Mouse (Mus musculus): ENCODE data around the gene Notch4. TPM values are rescaled to one million over a fixed set of nuclear protein-coding genes. Genes with fewer than 3 reads are reported as not detected.

Gene Notch4
- polyA plus RNA-seq, 1 experiment from 2014 or later = 1.4 TPM

GRCm38 (mm10) chr17:34604061-34604508 lies 40.0 kb downstream of the Notch4 start, which contains the start of gene Agpat1:
TSS of gene Agpat1 (plus strand) at chr17:34604262.
- no peaks in the 10 kb centered on the region for H3K27me3 ChIP-seq (replicated peaks; ENCODE audit: control insufficient read depth, insufficient read depth, low read length)
- WGBS = under 1% methylated on average over 32 of the region's 35 CpGs
- H3K9me3 ChIP-seq (ENCODE audit: control insufficient read depth) = no peaks in the 10 kb centered on the region
- H3K36me3 ChIP-seq (ENCODE audit: control insufficient read depth, insufficient read depth) = peaks cover 26% of the 10 kb centered on the region; the same call in 1 of the 2 replicates
- H3K9ac ChIP-seq (ENCODE audit: low read depth, low read length) = peak within 1 kb of the TSS; percentile 85
- H3K4me1 ChIP-seq (replicated peaks; ENCODE audit: control insufficient read depth, insufficient read depth, low read length) = peaks cover 7% of the 10 kb centered on the region; the same call in 1 of the 2 replicates
- H3K4me2 ChIP-seq (replicated peaks; ENCODE audit: low read depth) = peak within 1 kb of the TSS; percentile 91
- peak within 1 kb of the TSS; percentile 79 for H3K4me3 ChIP-seq (ENCODE audit: low read depth, low read length)
- no peak for TF ChIP-seq CTCF (IDR thresholded peaks at IDR 0.05; ENCODE audit: low read depth)
- ATAC-seq = peak; percentile 86
- peak within 1 kb of the TSS; percentile 91 for H3K27ac ChIP-seq (ENCODE audit: low read depth, low read length)

GRCm38 (mm10) chr17:34604511-34605237 lies 40.6 kb downstream of the Notch4 start:
- Histone ChIP-seq H3K4me3 (ENCODE audit: low read depth, low read length) (peak overlapping the region; percentile 79), H3K27ac (ENCODE audit: low read depth, low read length) (peak overlapping the region; percentile 91), H3K9ac (ENCODE audit: low read depth, low read length) (peak overlapping the region; percentile 85), H3K36me3 (ENCODE audit: control insufficient read depth, insufficient read depth) (peaks cover 26% of the 10 kb centered on the region; the same call in 1 of the 2 replicates), H3K4me2 (replicated peaks; ENCODE audit: low read depth) (peak overlapping the region; percentile 91), H3K4me1 (replicated peaks; ENCODE audit: control insufficient read depth, insufficient read depth, low read length) (0 out of 2 replicates have a peak, but pooled peaks cover 7% of the 10 kb centered on the region), H3K9me3 (ENCODE audit: control insufficient read depth) (no peaks in the 10 kb centered on the region), H3K27me3 (replicated peaks; ENCODE audit: control insufficient read depth, insufficient read depth, low read length) (no peaks in the 10 kb centered on the region)
- no peak for TF ChIP-seq CTCF (IDR thresholded peaks at IDR 0.05; ENCODE audit: low read depth)
- ATAC-seq = no peak
- WGBS = 9% methylated on average over 24 of the region's 24 CpGs

DNA sequence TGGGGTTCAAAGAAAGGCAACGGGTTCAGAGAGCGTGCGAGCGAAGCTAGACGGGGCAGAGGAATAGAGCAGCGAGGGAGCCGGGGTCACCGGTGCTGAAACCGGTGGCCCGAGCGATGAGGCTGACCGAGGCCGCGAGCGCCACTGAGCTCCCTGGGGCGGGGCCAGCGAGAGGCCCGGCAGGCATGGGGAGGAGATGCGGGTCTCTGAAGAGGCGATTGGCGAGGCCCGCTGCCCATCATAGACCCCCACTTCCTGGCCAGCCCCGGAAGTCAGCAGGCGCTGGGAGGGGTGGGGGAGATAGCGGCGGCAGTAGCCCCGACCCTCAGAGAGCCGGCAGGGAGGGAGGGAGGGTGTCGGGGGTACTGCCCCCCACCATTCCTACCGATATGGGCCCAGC lies 41.5 kb downstream of the Notch4 start:
- under 1% methylated on average over 26 of the region's 30 CpGs for WGBS
- no peaks in the 10 kb centered on the region for H3K9me3 ChIP-seq (ENCODE audit: control insufficient read depth)
- H3K36me3 ChIP-seq (ENCODE audit: control insufficient read depth, insufficient read depth) = peaks cover 26% of the 10 kb centered on the region; the same call in 1 of the 2 replicates
- H3K4me2 ChIP-seq (replicated peaks; ENCODE audit: low read depth) = peak overlapping the region; percentile 91
- H3K4me1 ChIP-seq (replicated peaks; ENCODE audit: control insufficient read depth, insufficient read depth, low read length) = 0 out of 2 replicates have a peak, but pooled peaks cover 7% of the 10 kb centered on the region
- peak overlapping the region; percentile 91 for H3K27ac ChIP-seq (ENCODE audit: low read depth, low read length)
- H3K27me3 ChIP-seq (replicated peaks; ENCODE audit: control insufficient read depth, insufficient read depth, low read length) = no peaks in the 10 kb centered on the region
- ATAC-seq = peak; percentile 8; the same call in 1 of the 2 replicates
- no peak for TF ChIP-seq CTCF (IDR thresholded peaks at IDR 0.05; ENCODE audit: low read depth)
- peak overlapping the region; percentile 79 for H3K4me3 ChIP-seq (ENCODE audit: low read depth, low read length)
- H3K9ac ChIP-seq (ENCODE audit: low read depth, low read length) = peak overlapping the region; percentile 85

GRCm38 (mm10) chr17:34606186-34607039 lies 42.3 kb downstream of the Notch4 start:
- Histone ChIP-seq H3K9me3 (ENCODE audit: control insufficient read depth) (no peaks in the 10 kb centered on the region), H3K27me3 (replicated peaks; ENCODE audit: control insufficient read depth, insufficient read depth, low read length) (no peaks in the 10 kb centered on the region), H3K4me3 (ENCODE audit: low read depth, low read length) (peak overlapping the region; percentile 79), H3K4me2 (replicated peaks; ENCODE audit: low read depth) (peak overlapping the region; percentile 91), H3K36me3 (ENCODE audit: control insufficient read depth, insufficient read depth) (peaks cover 31% of the 10 kb centered on the region), H3K27ac (ENCODE audit: low read depth, low read length) (peak overlapping the region; percentile 91), H3K9ac (ENCODE audit: low read depth, low read length) (peak overlapping the region; percentile 85), H3K4me1 (replicated peaks; ENCODE audit: control insufficient read depth, insufficient read depth, low read length) (0 out of 2 replicates have a peak, but pooled peaks cover 7% of the 10 kb centered on the region)
- TF ChIP-seq CTCF (IDR thresholded peaks at IDR 0.05; ENCODE audit: low read depth) = no peak
- WGBS = 5% methylated on average over 32 of the region's 32 CpGs
- no peak for ATAC-seq

DNA sequence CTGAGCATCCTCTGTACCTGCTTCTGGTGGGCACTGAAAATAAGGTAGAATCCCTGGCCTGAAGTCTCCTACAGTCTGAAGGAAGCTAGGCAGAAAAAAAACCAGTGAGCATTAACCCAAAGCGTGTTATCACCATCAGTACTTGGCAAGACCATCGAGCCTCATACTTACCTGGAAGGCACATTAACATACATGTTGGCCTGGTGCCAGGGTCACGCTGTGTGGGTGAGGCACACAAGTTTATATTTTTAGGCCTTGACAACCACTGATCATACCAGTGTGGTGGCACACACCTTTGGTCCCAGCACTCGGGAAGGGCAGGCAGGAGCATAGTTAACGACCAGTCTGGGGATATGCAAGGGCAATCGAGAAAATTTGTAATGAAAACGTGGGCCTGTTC lies 43.9 kb downstream of the Notch4 start:
- TF ChIP-seq CTCF (IDR thresholded peaks at IDR 0.05; ENCODE audit: low read depth) = no peak
- Histone ChIP-seq H3K4me3 (ENCODE audit: low read depth, low read length) (no peak overlapping the region), H3K27me3 (replicated peaks; ENCODE audit: control insufficient read depth, insufficient read depth, low read length) (no peaks in the 10 kb centered on the region), H3K36me3 (ENCODE audit: control insufficient read depth, insufficient read depth) (peaks cover 39% of the 10 kb centered on the region), H3K9me3 (ENCODE audit: control insufficient read depth) (no peaks in the 10 kb centered on the region), H3K27ac (ENCODE audit: low read depth, low read length) (peak overlapping the region; percentile 7; the same call in 1 of the 2 replicates), H3K9ac (ENCODE audit: low read depth, low read length) (no peak overlapping the region), H3K4me1 (replicated peaks; ENCODE audit: control insufficient read depth, insufficient read depth, low read length) (0 out of 2 replicates have a peak, but pooled peaks cover 7% of the 10 kb centered on the region), H3K4me2 (replicated peaks; ENCODE audit: low read depth) (no peak overlapping the region)
- ATAC-seq = no peak
- WGBS = 60% methylated on average over 7 of the region's 7 CpGs

DNA sequence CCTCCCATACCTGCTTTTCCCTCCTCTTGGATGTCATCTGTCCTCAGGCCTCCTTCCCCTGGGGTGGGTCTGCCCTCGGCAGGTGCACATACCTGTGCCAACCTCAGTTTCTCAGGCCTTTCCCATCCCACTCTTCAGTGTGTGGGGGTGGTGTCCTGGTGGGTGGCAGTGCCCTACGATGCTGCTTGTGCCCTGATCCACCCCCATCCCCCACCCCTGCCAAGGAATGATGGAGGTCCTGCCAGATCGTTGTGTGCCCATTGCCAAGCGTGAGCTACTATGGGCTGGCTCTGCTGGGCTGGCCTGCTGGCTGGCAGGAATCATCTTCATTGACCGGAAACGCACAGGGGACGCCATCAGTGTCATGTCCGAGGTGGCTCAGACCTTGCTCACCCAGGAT lies 47.0 kb downstream of the Notch4 start:
- H3K9ac ChIP-seq (ENCODE audit: low read depth, low read length) = no peak overlapping the region
- H3K4me2 ChIP-seq (replicated peaks; ENCODE audit: low read depth) = no peak overlapping the region
- TF ChIP-seq CTCF (IDR thresholded peaks at IDR 0.05; ENCODE audit: low read depth) = no peak
- no peaks in the 10 kb centered on the region for H3K9me3 ChIP-seq (ENCODE audit: control insufficient read depth)
- 95% methylated on average over 8 of the region's 8 CpGs for WGBS
- no peak overlapping the region for H3K4me3 ChIP-seq (ENCODE audit: low read depth, low read length)
- H3K36me3 ChIP-seq (ENCODE audit: control insufficient read depth, insufficient read depth) = peaks cover 62% of the 10 kb centered on the region
- no peak for ATAC-seq
- no peaks in the 10 kb centered on the region for H3K27me3 ChIP-seq (replicated peaks; ENCODE audit: control insufficient read depth, insufficient read depth, low read length)
- H3K4me1 ChIP-seq (replicated peaks; ENCODE audit: control insufficient read depth, insufficient read depth, low read length) = 0 out of 2 replicates have a peak, but pooled peaks cover 5% of the 10 kb centered on the region
- no peak overlapping the region for H3K27ac ChIP-seq (ENCODE audit: low read depth, low read length)
